Mouse (Mus musculus) left cerebral cortex, postnatal 4 days (tissue): Measurements from ENCODE around the gene S1pr5. TPM values are rescaled to one million over a fixed set of nuclear protein-coding genes. Genes with fewer than 3 reads are reported as not detected.
"Not testable (repeated sequence)": the region's sequence is repeated elsewhere in the genome, so short reads cannot be mapped to it uniquely, and the experiment has no call there.

Experiments
- DNase-seq: peaks from one replicate; pipeline ENCODE4 v3.0.0-alpha.2; 2022
- intact Hi-C: fragments of 180-260 bp; cut with DNase I; formaldehyde crosslinking; loops from one replicate; pipeline ENCODE4 v1.15.1; 2025
- total RNA-seq, 2 experiments: library from RNA; stranded (reverse); gene quantifications; 2 replicates each; pipeline ENCODE4 v1.2.3; 2021

The S1pr5 gene
- total RNA-seq, 2 experiments from 2014 or later = 2.5 to 2.8 TPM

DNA sequence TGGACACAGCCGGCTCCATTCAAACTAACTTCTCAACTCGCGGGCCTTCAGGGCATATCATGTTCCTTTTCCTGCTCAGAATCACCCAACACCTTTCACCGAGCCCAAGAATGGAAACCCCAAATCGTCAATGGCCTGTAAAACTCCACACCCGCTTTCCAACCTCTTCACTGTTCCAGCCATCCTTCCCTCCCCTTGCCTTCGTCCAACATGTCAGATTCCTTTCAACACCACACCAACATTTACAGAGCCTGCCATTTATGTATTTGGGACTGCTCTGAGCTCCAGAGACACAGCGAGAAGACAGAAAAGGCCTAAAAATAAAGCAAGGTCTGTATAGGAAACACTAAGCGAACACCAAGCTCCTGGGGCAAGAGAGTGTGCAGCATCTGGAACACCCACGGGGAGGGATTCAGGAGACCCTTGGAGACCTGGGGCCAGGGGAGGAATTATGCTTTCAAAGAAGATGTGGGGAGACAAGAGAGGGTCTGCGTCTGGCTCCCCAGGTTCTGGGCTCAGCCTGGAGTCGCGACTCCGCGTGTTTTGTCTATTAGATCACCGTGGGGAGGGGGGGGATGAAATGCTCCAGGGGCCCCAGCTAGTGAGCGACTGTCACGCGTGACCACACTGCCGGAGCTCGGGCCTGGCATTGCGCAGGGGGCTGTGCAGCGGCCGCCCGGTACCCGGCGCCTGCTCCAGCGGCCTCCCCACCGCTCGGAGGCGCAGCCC lies 10.1 kb downstream of the S1pr5 start:
- intact Hi-C loops = no loop called here

DNA sequence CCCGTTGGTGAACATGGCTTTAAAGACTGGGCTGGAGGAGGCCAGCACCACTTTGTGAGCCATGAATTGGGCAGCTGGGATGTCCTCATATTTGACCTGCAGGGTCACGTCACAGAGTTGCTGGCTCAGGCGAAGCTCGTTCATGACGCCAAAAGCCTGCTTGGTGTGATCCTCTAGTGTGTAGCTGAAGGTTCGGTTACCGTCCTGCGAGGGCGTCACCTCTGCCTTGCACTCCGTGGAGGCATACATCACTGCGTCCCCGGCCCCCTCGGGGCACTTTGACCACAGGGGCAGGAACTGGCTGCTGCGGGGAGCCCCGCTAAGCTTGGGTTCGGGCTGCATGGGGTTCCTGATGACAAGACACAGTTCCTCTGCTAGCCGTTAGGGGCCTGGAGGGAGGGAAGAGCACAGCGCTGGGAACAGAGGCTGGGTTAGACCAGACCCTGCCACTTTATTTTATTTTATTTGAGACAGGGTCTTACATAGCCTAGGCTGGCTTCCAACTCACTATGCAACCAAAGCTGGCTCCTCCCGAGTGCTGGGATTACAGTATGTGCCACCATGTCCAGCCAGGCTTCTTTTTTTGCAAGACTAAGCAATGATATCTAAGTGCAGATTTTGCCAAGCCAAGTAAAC lies 10.8 kb downstream of the S1pr5 start:
- peak; percentile 47 for DNase-seq
- intact Hi-C loops = no loop called here

More for the DNA sequence above, 10.1 kb downstream of the S1pr5 start:
- no peak for DNase-seq

DNA sequence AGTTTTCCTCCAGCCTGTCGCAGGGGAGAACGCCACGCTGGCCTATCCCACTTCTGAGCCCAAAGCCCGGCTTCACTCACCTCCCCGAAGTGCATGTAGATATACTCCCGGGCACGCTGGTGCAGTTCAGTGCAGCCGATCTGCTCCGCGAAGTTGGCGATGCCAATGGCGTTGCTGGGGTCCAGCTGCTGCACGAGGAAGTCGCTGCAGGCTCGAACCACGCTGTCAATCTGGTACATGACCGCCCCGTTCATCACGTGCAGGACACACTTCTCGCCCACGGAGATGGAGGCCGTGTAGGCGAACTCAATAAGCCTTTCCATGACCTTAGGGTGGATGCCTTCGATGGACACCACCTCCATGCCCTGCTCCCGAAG lies 11.3 kb downstream of the S1pr5 start:
- DNase-seq = peak; percentile 32
- intact Hi-C loops = no loop called here

DNA sequence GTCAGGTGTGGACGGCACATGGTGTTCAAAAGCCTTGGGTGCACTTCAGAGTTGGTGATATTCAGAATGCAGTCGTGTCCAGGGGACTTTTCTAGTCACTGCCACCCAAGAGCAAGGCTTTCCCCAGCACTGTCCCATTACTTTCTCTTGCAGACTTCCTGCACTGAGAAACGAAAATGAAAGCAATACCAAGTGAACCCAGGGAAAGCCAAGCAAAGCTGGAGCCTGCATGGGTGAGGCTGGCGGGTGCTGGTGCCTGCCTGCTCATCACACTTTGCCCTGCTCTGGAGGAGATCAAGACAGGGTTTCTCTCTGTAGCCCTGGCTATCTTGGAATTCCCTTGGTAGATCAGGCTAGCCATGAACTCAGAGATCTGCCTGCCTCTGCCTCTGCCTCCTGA lies 12.9 kb downstream of the S1pr5 start:
- DNase-seq = no peak
- intact Hi-C loops = no loop called here

DNA sequence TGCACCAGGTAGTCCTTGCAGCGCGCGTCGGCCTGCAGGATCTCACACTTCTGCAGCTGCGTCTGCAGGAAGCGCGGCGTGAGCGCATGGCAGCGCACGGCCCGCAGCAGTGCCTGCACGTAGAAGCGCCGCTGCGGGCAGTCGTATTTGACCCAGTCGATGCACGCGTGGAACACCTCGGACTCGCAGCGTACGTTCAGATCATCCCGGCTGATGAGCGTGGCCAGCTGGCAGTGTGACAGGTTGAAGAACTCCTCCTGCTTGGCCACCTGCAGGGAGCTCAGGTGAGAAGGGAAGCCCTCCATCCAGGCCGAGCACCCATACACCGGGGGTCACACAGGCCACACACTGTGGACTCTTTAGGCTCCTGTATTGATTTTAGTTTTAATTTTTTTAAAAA lies 14.4 kb downstream of the S1pr5 start:
- DNase-seq = no peak
- intact Hi-C loops = no loop called here

DNA sequence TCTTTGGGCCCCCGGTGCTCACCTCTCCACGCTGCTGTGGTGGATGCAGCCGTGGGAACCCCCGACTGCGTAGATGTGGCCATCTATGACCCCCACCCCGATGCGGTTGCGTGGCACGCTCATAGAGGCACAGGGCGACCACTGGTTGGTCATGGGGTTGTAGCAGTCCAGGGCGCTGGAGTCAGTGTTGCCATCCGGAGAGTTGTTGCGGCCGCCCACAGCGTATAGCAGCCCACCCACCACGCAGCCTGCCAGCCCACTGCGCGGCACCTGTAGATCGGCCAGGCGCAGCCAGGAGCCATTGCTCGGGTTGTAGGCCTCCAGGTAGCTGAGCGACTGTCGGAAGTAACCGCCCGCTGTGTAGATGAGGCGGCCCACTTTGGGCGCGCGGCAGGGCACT lies 14.9 kb downstream of the S1pr5 start:
- DNase-seq = no peak
- intact Hi-C loops = no loop called here

DNA sequence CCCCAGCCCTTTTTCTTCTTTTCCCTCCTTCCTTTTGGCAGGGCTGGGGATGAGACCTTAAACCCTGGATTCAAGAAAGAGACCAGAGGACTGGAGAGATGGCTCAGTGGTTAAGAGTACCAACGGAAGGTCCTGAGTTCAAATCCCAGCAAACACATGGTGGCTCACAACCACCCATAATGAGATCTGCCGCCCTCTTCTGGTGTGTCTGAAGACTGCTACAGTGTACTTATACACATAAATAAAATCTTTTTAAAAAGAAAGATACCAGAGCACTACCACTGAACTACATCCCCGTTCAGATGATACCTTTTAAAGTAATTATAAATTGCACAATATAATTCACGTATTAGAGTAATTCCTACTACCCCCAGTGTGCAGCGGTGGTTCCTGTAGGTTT lies 15.4 kb downstream of the S1pr5 start:
- no peak for DNase-seq
- intact Hi-C loops = no loop called here

DNA sequence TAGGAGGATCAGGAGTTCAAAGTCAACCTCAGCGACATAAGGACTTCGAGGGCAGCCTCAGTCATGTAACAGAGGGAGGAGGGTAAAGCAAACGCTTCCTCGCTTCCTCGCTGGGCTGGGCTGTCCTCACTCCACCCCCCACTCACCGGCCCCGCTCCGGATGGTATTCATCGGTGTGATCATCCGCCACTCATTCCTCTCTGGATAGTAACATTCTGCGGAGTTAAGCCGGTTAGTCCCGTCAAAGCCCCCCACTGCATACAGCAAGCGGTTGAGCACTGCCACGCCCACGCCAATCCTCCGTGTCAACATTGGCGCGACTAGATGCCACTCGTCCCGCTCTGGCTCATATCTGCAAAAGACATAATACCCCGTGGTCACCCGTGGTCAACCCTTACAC lies 16.7 kb downstream of the S1pr5 start:
- no peak for DNase-seq
- intact Hi-C loops = no loop called here

DNA sequence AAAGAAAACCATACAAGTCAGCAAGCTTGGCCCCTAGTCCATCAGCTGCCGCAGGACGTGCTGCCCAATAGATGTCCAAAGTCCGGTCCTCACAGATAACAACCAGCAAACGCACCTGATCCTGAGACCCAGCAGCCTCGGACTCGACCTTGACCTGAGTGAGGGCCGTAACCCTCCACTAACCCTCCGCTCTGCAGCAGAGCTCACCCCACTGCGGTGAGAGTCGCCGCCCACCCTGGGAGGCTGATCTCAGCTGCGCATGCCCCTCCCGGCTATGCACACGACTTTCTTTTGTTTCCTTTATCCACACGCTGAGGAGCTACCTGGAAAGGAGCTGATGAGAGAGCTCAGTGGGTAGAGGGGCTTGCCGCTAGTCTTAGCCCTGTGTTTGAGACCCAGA lies 20.9 kb downstream of the S1pr5 start:
- intact Hi-C loops = no loop called here
- DNase-seq = no peak

DNA sequence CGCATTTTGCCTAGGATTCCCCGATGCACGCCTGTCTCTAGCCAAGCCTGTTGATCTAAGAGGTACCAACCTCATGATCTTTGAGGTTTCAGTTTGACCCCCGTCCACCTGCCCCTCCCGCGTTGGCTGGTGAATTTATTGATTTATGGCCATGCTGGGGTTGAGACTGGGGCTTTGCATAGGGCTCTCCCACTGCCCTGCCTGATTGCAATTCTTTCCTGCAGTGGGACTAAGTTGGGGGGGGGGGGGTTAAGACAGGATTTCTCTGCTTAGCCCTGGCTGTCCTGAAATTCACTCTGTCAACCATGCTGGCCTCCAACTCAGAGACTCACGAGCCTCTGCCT lies 22.9 kb downstream of the S1pr5 start:
- intact Hi-C loops = no loop called here
- DNase-seq = no peak

DNA sequence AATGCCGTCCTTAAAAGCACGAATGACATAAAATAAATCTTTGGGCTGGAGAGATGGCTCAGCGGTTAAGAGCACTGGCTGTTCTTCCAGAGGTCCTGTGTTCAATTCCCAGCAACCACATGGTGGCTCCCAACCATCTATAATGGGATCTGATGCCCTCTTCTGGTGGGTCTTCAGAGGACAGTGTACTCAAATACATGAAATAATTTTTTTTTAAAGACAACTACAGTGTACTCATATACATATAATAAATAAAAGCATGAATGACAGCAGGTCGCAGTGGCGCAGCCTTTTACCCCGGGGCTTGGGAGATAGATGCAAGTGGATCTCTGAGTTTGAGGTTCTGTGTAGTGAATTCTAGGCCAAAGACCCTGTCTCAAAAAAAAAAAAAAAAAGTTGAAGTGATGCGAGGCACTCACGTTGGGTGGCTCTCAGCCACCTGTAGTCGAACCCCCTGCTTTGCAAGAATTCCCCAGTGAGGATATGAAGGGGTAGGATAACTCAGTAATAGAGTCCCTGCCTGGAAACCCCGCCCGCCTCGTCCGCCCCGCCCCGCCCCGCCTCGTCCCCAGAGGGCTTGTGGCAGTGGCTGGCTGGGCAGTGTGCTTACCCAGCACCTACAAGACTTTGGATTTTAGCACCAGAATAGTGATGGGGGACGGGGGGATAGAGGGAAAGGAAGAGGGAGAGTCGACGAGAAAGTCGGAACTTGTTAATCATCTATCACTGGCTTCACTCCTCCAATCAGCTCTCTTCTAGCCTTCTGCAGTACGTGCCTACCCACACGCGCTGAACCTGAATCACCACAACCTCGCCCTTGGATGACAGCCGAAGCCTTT lies 23.4 kb downstream of the S1pr5 start:
- intact Hi-C loops = no loop called here

DNA sequence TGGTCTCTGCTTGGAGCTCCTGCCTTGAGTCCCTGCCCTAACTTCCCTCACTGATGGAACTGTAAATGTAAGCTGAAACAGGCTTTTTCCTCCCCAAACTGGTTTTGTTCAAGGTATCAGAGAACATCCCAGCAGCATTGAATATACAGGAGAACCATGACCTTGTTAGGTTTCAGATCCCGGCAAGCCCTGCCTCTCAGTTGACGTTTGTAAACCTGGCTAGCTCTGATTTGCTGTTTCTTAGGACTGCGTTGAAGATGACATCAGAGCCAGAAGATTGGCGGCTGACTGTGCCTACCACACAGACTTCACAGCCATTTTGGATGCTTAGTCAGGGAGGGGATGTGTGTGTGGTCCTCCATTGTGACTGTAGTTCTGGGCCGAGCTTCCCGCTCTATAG lies 24.3 kb downstream of the S1pr5 start:
- no peak for DNase-seq
- intact Hi-C loops = no loop called here

More for the DNA sequence above, 23.4 kb downstream of the S1pr5 start:
- DNase-seq = no peak

DNA sequence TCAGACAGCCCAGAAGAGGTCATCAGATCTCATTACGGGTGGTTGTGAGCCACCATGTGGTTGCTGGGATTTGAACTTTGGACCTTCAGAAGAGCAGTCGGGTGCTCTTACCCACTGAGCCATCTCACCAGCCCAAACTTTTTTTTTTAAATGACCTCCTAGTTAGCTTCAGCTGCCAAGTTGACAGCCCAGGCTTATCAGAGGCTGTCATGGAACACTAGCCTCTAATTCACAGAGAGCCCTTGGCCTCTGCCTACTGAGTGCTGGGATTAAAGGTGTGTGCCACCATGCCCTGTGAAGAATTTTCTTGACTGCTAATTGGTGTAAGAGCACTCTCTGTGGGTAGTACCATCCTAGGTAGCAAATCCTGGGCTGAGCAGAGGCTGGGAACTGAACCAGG lies 24.8 kb downstream of the S1pr5 start:
- DNase-seq, intact Hi-C loops: not testable (repeated sequence)

DNA sequence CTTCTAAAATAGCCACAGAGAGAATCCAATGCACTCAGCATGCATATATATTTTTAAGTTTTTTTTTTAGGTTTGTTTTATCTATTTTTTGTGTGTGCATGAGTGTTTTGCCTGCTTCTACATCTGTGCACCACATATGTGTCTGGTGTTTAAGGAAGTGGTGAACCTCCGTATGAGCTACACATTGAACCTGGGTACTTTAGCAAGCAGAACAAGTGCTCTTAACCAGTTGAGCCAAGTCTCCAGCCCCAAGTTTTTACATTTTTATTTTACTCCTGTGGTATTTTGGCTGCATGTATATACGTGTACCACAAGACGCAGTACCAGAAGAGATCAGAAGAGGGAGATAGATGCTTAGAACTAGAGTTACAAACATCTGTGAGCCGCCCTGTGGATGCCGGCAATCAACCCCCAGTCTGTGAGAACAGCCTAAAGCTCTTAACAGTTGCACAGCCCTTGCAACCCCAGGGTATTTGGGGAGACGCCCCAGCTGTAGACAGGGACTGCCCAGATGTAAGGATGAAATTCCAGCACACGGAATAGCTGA lies 26.8 kb downstream of the S1pr5 start:
- no peak for DNase-seq
- intact Hi-C loops = no loop called here

DNA sequence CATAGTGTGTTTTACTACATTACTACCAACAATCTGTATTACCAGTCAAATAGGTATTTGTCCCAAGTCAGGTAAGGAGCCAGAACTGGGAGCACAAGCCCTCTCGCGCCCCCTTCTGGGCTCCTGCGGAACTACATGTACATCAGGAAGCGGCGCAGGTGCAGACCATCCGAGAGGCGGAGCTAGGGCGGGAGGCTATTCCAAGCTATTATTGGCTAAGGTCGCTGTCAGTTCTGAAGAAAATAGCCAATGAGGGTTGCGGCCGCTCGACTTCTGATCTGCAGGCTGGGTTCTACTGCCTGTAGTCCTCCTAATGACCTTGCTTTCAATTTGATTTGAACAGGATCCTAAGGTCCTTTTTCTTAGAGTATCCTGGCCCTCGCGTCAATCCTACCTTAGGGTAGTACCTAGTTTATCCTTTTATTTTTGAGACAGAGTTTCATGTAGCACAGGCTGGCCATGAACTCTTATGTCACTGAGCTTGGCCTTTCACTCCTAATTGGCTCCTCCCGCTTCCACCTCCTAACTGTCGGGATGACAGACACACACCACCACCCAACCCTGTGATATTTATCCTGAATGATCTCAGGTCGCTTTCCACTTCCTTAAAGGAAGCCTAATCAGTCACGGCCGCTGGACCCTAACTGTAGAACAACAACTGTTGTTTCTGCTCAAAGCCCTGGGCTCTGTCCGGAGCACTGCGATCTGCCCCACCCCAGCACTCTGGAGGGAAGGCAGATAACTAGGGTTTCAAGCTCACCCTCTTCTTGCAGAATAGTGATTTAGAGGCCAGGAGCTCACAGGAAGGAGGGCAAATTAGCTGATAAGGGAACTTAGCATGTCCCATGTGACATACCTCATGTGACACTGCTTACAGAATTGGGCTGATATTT lies 27.5 kb downstream of the S1pr5 start:
- intact Hi-C loops = no loop called here
- peak; percentile 92 for DNase-seq

DNA sequence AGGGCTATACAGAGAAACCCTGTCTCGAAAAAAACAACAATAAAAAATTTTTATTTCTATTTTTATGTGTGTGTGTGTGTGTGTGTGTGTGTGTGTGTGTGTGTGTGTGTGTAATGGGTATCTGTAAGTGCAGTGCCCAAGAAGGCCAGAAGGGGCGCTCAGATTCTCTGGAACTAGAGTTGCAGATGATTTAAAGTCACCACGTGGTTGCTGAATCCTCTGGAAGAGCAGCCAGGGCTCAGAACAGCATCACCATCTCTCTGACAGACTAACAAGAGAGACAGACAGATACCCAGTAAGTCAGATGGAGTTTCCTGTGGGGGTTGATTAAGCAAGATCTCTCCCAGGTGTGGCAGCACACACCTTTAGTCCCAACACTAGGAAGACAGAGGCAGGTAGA lies 28.4 kb downstream of the S1pr5 start:
- no peak for DNase-seq
- intact Hi-C loops = no loop called here

DNA sequence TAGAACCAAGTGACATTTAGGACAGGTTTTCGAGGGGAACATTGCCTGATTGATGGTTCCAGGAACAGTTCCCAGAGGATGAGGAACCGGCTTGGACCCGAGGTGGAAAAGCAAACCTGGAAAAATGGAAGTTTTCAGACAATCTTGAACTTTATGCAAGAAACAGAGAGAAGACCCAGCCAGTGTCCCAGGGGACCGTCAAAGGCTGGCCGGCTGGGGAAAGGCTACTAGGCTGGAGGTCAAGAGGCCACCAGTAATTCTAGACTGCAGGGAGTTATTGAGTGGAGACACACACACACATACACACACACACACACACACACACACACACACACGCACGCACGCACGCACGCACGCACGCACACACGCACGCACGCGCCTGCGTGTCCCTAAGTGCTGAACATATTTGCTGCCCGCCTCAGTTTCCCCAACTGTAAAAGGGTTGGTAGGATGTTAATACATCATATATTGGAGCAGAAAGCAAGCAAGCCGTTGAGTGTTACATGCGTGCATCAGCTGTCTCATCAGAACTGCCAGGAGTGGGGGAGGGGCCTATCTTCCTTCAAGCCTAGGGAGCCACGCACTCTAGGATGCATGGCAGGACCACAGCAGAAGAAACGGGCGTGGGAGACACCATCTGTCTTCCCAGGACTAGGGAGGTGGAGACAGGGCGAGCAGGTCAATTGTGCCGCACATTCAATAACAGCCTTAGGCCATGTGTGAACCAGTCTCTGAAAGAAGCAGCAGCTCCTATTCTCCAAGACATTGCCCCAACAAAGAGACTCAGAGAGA lies 32.0 kb downstream of the S1pr5 start:
- DNase-seq = peak; percentile 58
- intact Hi-C loops = no loop called here

DNA sequence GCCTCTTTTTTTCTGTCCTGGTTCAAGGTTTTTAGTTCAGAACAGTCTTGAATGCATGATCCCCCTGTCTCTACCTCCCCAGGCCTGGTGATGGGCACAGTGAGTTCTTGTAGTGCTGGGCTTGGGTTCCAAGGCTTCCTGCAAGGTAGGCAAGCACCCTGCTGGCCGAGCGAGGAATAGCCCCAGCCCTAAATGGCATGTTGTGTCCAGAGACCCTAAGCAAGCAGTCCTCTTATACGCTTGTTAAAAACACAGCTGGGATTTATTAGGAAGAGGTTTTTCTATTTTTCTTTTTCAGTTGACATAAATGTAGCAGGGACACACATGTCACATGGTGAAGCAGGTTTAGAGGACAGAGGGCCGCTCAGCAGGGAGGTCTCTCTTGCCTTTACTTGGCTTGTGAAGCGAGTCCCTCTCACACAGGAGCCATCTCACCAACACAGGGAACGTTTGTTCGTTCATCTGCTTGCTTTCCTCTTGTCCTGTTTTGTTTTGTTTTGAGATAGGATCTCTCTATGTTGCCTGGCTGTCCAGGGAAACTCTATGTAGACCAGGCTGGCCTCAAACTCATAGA lies 34.5 kb downstream of the S1pr5 start:
- intact Hi-C loops = no loop called here

DNA sequence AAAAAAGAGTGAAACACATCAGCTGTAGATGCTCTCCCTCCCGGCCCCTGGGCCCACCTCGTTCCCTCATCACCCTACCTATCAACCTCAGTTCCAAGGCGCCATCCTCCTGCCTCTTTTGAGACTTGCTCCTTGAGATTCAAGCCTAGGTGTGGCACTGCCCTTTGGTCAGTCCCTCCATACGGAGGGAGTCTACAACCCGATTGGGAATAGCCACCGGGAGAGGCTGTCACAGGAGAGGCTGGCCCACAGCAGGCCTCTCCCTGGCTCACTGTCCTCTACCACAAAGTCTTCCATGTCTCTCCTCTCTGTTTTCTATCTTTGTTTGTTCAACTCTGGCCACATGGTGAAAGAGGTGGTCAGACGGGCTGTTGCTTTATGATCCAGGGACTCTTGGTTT lies 36.6 kb downstream of the S1pr5 start:
- intact Hi-C loops = no loop called here
- DNase-seq = no peak

More for the DNA sequence above, 34.5 kb downstream of the S1pr5 start:
- no peak for DNase-seq
